Mouse (Mus musculus) embryo, embryonic 11.5 days (tissue): ENCODE measurements around the gene Gm19684.
A peak's percentile ranks its signal among the peaks of the same experiment; 100 is the strongest.
"Not testable (repeated sequence)": the region's sequence is repeated elsewhere in the genome, so short reads cannot be mapped to it uniquely, and the experiment has no call there.

Experiments
- DNase-seq: peaks from one replicate; pipeline ENCODE4 v3.0.0-alpha.2; 2012; ENCODE audit warnings: low read depth, low spot score

The Gm19684 gene

DNA sequence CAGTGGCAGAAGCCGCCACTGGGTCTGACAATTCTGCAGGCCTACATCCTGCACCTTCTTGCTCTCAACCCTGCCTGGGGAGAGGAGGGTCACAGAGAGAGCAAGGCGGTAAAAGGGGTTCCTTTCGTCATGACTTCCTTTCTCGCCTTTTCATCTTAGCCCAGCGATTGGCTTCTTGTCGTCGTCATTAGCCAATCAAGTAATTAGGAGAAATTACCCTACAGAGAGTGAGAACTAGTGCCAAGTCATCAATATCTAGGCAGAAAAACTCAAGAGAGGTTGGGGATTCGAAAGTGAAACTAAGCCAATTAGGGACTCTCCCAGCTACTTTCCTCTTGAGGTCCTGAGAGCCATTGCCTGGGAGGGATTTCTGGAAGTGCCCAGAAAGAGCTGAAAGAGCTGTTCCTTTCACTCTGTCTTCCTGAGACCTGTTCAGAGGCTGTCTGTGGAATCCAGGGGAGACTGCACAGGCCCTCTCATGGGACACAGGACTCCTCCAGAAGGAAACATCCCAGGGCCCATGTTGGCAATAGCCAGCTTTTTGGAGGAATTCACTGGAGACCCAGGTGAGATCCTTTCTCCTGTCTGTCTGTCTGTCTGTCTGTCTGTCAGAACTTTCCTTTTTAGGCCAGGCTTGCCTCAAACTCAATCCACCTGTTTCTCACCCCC is at the start of gene Gm19684:
Gm19684 (plus strand) TSS at position 327 of the 669 bp plus-strand sequence.
- not testable (repeated sequence) for DNase-seq

- not testable (repeated sequence) for DNase-seq
Measured at GRCm38 (mm10) chr17:36081901-36082300, 39.6 kb upstream of the Gm19684 start.

DNA sequence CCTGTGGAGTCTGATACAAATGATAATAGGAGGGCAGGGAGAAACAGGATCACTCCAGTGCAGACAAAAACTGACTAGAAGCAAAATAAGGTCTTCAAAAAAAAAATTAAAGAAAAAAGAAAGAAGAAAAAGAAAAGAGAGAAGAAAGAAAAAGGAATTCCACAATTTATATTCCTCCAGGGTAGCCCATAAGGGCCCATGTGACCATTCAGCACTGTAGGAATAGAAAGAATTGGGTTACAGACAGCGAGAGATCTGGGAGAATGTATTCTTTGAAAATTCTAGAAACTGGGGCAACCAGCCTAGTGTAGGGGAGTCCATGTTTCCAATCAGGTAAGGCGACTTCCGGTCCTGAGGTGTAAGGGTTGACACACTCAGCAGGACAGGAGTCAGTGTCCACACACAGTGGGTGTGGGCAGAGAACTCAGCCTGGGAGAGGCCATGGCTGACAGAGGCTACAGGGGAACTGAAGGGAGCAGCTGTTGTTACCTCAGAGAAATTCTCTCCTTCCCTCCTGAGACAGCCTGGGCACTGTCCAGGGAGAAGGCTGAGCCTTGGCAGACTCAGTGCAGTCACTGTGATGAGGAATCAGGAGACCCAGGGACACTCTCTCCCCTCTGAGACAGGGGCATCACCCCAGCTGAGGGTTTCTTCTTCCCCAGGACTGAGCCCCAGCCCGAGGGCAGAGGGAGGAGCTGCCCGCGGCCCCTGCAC is 38.8 kb upstream of the Gm19684 start:
- DNase-seq: not testable (repeated sequence)

DNA sequence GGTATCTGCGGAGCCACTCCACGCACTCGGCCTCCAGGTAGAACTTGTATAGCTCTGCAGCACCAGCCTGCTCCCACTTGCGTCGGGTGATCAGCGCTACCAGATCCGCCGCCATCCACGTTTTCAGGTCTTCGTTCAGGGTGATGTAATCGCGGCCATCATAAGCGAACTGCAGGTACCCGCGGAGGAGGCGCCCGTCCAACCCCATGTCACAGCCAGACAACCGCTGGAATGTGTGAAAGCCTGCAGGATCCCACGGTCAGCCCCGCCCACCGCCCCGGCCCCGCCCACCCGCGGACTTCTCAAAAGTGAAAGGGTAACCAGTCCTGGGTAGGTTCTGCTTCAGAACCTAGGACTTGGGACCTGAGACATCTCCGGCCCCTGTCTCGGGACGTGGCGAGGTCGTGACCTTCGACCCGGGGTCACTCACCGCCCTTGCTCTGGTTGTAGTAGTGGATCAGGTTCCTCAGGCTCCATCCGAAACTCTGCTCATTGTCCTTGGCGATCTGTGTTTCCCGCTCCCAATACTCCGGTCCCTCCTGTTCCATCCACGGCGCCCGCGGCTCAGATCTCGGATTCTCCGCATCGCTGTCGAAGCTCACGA is 38.1 kb upstream of the Gm19684 start:
- DNase-seq: peak; percentile 52

DNA sequence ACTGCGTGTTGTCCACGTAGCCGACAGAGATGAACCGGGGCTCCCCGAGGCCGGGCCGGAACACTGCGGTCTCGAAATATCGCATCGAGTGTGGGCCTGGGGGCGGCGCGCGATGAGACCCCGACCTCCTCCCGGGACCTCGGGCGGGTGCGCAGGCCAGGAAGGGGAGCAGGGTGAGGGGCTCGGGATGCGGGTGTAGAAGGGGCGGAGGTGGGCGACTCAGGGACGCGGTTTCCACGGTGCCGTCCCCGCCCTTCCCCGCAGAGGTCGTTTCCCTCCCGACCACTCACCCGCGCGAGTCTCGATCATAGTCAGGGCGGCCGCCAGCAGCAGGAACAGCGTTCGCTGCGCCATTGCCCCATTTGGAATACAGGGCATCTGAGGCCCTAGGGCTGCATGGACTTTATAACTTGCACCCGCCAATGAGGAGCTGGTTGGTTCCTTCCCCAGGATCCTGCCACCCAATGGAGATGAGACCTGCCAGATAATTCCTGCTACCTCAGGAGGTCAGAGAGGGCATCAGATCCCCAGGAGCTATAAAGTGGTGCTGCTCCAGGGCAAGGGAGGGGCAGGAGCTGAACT is 37.5 kb upstream of the Gm19684 start:
- DNase-seq: peak; percentile 11

DNA sequence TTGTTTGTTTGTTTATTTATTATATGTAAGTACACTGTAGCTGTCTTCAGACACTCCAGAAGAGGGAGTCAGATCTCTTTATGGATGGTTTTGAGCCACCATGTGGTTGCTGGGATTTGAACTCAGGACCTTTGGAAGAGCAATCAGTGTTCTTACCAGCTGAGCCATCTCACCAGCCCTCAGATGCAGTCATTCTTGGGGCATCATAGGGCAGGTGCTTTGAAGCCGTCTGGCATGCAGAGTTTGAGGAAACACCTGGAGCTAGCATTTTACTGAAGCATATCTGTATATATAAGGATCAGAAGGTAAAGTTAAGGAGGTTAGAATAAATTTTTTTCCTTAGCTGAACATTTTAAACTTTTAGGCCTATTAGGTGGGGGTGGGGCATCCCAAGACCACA is 35.5 kb upstream of the Gm19684 start:
- not testable (repeated sequence) for DNase-seq

DNA sequence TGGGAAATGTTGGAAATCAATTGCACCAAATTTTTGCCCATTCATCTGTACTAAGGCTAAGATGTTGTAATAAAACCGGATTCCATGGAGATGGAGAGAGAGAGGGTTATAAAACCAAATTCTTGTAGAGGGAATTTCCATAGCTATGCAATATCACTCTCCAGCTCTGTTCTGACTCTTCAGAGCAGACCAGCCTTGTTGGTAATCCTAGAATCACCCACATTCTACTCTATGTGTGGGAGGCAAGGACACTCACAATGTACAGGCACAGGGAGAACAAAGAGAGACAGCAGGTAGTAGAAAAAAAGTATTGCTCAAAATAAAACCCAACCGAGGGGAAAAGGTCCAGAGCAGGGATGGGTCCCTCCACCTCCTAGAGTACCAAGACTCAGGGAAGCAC is 29.5 kb upstream of the Gm19684 start:
- DNase-seq: not testable (repeated sequence)

DNA sequence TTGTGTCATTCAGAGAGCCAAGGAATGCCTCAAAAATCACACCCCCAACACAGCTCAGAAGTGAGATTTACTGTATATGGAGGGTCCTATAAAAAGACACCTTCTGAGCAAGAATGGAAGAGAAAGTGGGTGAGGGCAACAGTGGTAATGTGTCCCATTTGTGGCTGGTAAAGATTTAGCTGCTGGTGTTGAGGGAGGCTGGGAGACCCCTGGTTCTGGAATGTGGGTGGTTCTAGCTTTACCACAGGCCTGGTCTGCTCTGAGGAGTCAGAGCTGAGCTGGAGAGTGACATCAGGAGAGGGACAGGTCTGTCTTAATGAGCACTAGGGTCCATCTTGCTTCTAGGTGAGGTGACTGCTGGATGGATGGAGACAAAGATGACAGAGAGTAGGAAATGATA is 29.0 kb upstream of the Gm19684 start:
- DNase-seq: not testable (repeated sequence)

DNA sequence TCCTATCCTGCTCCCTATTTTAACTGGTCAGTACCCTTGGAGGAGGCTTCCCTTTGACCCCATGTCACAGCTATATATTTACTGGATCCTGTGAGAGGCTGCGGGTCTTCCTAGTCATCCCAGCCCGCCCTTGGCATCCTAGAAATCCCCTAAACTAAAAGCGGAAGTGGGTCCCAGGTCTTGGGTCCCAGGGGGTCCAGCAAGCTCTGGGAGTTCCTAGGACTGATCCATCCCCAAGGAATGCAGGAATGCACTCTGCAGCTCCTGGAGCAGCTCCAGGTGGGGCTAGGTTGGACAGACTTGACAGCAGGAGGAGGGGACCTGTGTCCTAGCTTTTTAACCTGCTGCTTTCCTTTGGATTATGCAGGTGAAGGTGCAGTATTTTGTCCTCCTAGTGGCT is 27.5 kb upstream of the Gm19684 start:
- no peak for DNase-seq

DNA sequence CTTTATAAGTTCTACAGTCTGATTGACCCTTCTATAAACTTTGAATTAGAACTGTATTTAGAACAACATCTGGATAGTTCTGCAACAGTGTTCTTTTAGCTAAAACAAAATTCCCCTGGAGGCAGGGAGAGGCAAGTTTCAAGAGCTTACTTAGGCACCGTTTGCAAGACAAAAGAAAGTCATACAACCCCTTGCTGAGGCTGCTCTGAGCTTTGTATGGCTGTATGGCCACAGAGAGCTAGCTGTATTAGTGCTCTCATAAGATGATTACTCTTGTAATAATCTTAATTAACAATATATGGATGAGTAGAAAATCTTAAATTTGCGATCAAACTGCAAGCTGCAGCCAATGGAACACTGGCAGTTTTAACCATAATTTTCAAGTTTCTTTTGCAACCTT is 21.9 kb upstream of the Gm19684 start:
- DNase-seq: not testable (repeated sequence)

- DNase-seq: not testable (repeated sequence)
Measured at GRCm38 (mm10) chr17:36102091-36102490, 19.4 kb upstream of the Gm19684 start.

GRCm38 (mm10) chr17:36110129-36110528 is 11.3 kb upstream of the Gm19684 start:
- DNase-seq: not testable (repeated sequence)

- not testable (repeated sequence) for DNase-seq
Measured at GRCm38 (mm10) chr17:36110641-36111509, 10.6 kb upstream of the Gm19684 start.

DNA sequence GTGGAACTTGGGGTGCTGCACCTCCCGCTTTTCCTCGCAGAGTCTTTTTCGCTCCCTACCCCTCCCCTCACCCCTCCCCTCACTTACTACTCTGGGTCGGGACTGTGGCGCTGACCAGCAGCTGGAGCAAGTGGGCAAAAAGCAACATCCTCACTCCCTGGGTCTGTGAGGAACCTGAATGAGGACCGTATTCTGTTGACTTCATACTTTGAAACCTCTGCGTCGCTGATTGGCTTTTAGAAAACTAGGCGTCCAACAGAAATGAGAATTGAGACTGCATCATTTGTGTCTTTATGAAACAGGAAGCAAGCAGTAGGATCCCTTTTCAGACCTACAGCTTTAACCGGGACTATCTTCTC is 10.0 kb upstream of the Gm19684 start:
- DNase-seq: not testable (repeated sequence)

DNA sequence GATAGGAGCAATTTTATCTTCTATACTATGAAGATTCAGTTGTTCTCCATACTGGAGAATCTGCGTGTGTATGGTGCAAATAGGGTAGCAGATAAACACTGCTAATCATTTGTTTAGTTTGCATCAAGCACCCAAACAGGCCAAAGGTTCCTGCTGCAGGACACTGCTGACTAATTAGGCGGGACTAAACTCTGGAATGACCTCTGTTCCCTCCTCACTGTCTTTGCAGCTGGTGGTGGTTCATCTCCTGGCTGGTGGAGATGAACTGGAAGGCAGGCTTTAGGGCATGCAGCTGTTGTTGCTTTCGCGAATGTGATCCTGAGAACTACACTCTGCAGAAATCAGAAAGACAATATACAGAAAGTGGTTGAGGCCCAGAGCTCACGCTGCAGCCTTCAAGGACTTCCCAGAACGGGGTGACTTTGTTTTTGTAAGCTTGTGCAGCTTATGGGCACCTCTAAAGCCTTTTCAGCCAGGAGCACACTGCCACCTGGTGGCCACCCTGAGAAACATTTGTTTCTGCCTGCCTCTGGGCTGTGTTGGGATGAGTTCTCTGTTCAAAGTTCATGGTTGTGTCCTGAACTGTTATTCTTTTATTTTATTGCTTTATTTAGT is 7.4 kb upstream of the Gm19684 start:
- not testable (repeated sequence) for DNase-seq

DNA sequence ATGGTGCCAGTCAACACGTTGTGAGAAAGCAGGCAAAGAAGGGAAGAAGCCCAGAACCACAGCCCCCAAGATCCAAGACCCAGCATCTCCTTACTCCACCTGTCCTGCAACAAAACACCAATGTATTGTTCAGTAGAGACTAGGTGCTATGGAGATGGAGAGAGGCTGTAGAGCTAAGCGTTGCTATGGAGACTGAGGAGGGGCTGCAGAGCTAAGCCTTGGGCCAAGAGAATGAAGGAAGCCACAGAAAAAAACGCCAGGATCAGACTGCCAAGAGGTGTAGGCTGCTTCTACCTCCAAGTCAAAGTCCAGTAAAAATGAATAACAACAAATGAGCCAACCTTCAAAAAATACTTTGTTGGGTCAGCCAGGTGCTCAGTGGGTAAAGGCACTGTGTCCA is 4.9 kb upstream of the Gm19684 start:
- DNase-seq: not testable (repeated sequence)

GRCm38 (mm10) chr17:36120839-36121238 is 639 bp upstream of the Gm19684 start:
- DNase-seq: not testable (repeated sequence)

GRCm38 (mm10) chr17:36124111-36124510 is 2.6 kb downstream of the Gm19684 start:
- not testable (repeated sequence) for DNase-seq

DNA sequence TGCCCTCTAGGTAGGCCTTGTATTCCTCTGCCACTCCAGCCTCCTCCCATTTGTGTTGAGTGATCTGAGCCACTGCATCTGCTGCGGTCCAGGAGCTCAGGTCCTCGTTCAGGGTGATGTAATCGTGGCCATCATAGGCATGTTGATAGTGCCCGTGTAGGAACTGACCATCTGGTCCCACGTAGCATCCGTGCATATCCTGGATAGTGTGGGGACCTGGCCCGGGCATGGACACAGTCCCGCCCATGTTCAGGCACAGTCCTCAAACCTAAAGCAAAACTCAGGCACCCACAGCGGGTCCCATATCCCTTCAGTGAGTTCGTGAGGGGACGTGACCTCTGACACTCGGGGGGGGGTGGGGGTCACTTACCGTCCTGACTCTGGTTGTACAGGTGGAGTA is 7.0 kb downstream of the Gm19684 start:
- not testable (repeated sequence) for DNase-seq

DNA sequence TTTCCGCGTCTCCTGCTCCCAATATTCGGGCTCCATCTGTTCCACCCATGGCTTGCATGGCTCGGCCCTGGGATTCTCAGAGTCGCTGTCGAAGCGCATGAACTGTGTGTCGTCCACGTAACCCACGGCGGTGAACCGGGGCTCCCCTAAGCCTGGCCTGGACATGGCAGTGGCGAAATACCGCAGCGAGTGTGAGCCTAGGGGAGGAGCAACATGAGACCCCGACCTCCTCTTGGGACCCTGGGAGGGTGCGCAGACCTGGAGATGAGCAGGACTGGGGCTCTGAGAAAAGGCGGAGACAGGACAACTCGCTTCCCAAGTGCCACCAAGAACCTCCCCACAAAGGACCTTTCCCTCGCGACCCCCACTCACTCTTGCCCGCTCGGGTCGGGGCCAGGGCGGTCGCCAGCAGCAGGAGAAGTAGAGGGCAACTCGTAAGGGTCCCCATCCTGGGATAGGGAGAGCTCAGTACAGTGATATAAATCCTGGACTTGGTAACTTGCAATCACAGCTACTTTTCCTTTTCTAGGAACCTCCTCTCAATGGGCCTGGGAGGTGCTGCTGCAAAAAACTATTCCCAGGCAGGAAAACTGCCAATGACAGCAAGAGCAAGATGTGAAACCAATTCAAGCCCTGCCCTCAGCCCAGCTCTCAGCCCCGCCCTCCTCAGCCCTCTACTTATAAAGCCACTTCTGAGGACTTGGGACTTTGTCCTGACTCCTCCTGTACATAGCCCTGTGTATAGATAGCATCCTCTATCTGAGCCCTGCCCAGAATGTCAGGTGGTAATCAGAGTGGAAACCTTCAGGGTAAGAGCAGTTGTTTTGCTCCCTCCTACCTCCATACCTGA is 7.7 kb downstream of the Gm19684 start, which contains the start of gene Gm7030:
Gm7030 (minus strand) TSS at position 458 of the 850 bp plus-strand sequence.
- DNase-seq: not testable (repeated sequence)
